Mouse (Mus musculus) liver, embryonic 16.5 days (tissue): ENCODE measurements around the gene Acaca. TPM values are rescaled to one million over a fixed set of nuclear protein-coding genes. Genes with fewer than 3 reads are reported as not detected.

Experiments
- ATAC-seq: fragments of 200-750 bp; cut with Nextera tagmentation; 2 replicates; pipeline ENCODE4 v1.8.0; 2017; ENCODE audit warnings: low read depth, mild to moderate bottlenecking, moderate number of reproducible peaks, moderate library complexity
- H3K27ac ChIP-seq: fragments of 300-500 bp; sonication (generic); 2 replicates; pipeline ENCODE4 v1.5.1; 2014; ENCODE audit warnings: mild to moderate bottlenecking, low read length
- H3K27me3 ChIP-seq: fragments of 300-500 bp; sonication (generic); 2 replicates; pipeline ENCODE4 v1.6.1; 2014; ENCODE audit warnings: low read depth, low read length, mixed read lengths; ENCODE audit not compliant: control insufficient read depth, insufficient read depth
- H3K36me3 ChIP-seq: fragments of 300-500 bp; sonication (generic); 2 replicates; pipeline ENCODE4 v1.6.1; 2014; ENCODE audit warnings: mild to moderate bottlenecking; ENCODE audit not compliant: control insufficient read depth, insufficient read depth
- H3K4me1 ChIP-seq: fragments of 300-500 bp; sonication (generic); 2 replicates; pipeline ENCODE4 v1.6.1; 2014; ENCODE audit warnings: low read depth, low read length, mixed read lengths; ENCODE audit not compliant: control insufficient read depth
- H3K4me2 ChIP-seq: fragments of 300-500 bp; sonication (generic); 2 replicates; pipeline ENCODE4 v1.6.1; 2014; ENCODE audit warnings: low read depth, low read length, mixed read lengths
- H3K4me3 ChIP-seq: fragments of 300-500 bp; sonication (generic); 2 replicates; pipeline ENCODE4 v1.5.1; 2014; ENCODE audit warnings: low read depth, mild to moderate bottlenecking, low read length
- H3K9ac ChIP-seq: fragments of 300-500 bp; sonication (generic); 2 replicates; pipeline ENCODE4 v1.6.1; 2014; ENCODE audit warnings: low read depth, low read length
- H3K9me3 ChIP-seq: fragments of 300-500 bp; sonication (generic); replicated peaks from 2 replicates; pipeline ENCODE4 v1.6.1; 2016; ENCODE audit warnings: low read length; ENCODE audit not compliant: control insufficient read depth
- WGBS: fragments of 180-500 bp; shearing (Covaris S2); extraction: QIAGEN DNeasy Blood & Tissue Kit; methylation state at CpG from one replicate; pipeline ENCODE4 v1.1.7; 2014; ENCODE audit not compliant: insufficient replicate concordance; 5-methylcytosine and 5-hydroxymethylcytosine counted together
- polyA plus RNA-seq: library from polyadenylated mRNA; unstranded; fragments of >200 nt; fragmentation: Nextera tagmentation; extraction: Ambion mirVana; gene quantifications from 2 replicates; pipeline ENCODE4 v1.2.1, GENCODE M21; 2015

Acaca gene
- polyA plus RNA-seq, 1 experiment from 2014 or later = 6.7 TPM

- ATAC-seq = no peak
- no peaks in the 10 kb centered on the region for H3K9me3 ChIP-seq
- no peaks in the 10 kb centered on the region for H3K27me3 ChIP-seq
- no peaks in the 10 kb centered on the region for H3K4me1 ChIP-seq
- H3K9ac ChIP-seq = no peak overlapping the region
- no peak overlapping the region for H3K4me2 ChIP-seq
- no peak overlapping the region for H3K27ac ChIP-seq
- no peak overlapping the region for H3K4me3 ChIP-seq
- WGBS = 58% methylated on average over 3 of the region's 3 CpGs
- H3K36me3 ChIP-seq = no peaks in the 10 kb centered on the region
These were observed 7.0 kb downstream of the Acaca start for GRCm38 (mm10) chr11:84136453-84136852.

- Histone ChIP-seq H3K4me2 (no peak overlapping the region), H3K4me1 (peaks cover 2% of the 10 kb centered on the region), H3K9me3 (no peaks in the 10 kb centered on the region), H3K27ac (no peak overlapping the region), H3K36me3 (no peaks in the 10 kb centered on the region), H3K9ac (no peak overlapping the region), H3K4me3 (no peak overlapping the region), H3K27me3 (no peaks in the 10 kb centered on the region)
- ATAC-seq = no peak
- 19% methylated on average over 2 of the region's 2 CpGs for WGBS
These were observed 12.3 kb downstream of the Acaca start for GRCm38 (mm10) chr11:84141752-84142151.

- no peaks in the 10 kb centered on the region for H3K9me3 ChIP-seq
- H3K27me3 ChIP-seq = no peaks in the 10 kb centered on the region
- peaks cover 3% of the 10 kb centered on the region for H3K4me1 ChIP-seq
- no peaks in the 10 kb centered on the region for H3K36me3 ChIP-seq
- H3K4me2 ChIP-seq = no peak overlapping the region
- H3K9ac ChIP-seq = no peak overlapping the region
- 58% methylated on average over 10 of the region's 10 CpGs for WGBS
- H3K27ac ChIP-seq = no peak overlapping the region
- no peak overlapping the region for H3K4me3 ChIP-seq
- no peak for ATAC-seq
These were observed 15.8 kb downstream of the Acaca start for GRCm38 (mm10) chr11:84145201-84145798.

- peak; percentile 75 for ATAC-seq
- Histone ChIP-seq H3K9me3 (no peaks in the 10 kb centered on the region), H3K27ac (0 out of 2 replicates have a peak overlapping the region, but pooled peaks have one; percentile 2), H3K9ac (no peak overlapping the region), H3K36me3 (no peaks in the 10 kb centered on the region), H3K4me2 (no peak overlapping the region), H3K4me1 (peaks cover 3% of the 10 kb centered on the region), H3K27me3 (no peaks in the 10 kb centered on the region), H3K4me3 (no peak overlapping the region)
- 64% methylated on average over 3 of the region's 3 CpGs for WGBS
These were observed 16.6 kb downstream of the Acaca start for GRCm38 (mm10) chr11:84146081-84146480.

GRCm38 (mm10) chr11:84150884-84151283 lies 21.4 kb downstream of the Acaca start:
- Histone ChIP-seq H3K27ac (no peak overlapping the region), H3K4me1 (peaks cover 3% of the 10 kb centered on the region), H3K4me2 (no peak overlapping the region), H3K4me3 (no peak overlapping the region), H3K9ac (no peak overlapping the region), H3K9me3 (no peaks in the 10 kb centered on the region), H3K27me3 (no peaks in the 10 kb centered on the region), H3K36me3 (no peaks in the 10 kb centered on the region)
- no peak for ATAC-seq
- WGBS = 44% methylated on average over 2 of the region's 2 CpGs

- no peak overlapping the region for H3K4me2 ChIP-seq
- no peaks in the 10 kb centered on the region for H3K27me3 ChIP-seq
- no peaks in the 10 kb centered on the region for H3K4me1 ChIP-seq
- H3K36me3 ChIP-seq = no peaks in the 10 kb centered on the region
- no peak overlapping the region for H3K27ac ChIP-seq
- no peak for ATAC-seq
- no peaks in the 10 kb centered on the region for H3K9me3 ChIP-seq
- H3K9ac ChIP-seq = no peak overlapping the region
- no peak overlapping the region for H3K4me3 ChIP-seq
- 72% methylated on average over 4 of the region's 4 CpGs for WGBS
These were observed 27.2 kb downstream of the Acaca start for GRCm38 (mm10) chr11:84156535-84157262.

- Histone ChIP-seq H3K9ac (no peak overlapping the region), H3K27ac (no peak overlapping the region), H3K4me1 (no peaks in the 10 kb centered on the region), H3K4me2 (no peak overlapping the region), H3K27me3 (no peaks in the 10 kb centered on the region), H3K36me3 (no peaks in the 10 kb centered on the region), H3K9me3 (no peaks in the 10 kb centered on the region), H3K4me3 (no peak overlapping the region)
- ATAC-seq = no peak
- WGBS = 72% methylated on average over 6 of the region's 6 CpGs
These were observed 34.7 kb downstream of the Acaca start for GRCm38 (mm10) chr11:84164123-84164522.

- Histone ChIP-seq H3K9me3 (no peaks in the 10 kb centered on the region), H3K4me2 (no peak overlapping the region), H3K4me1 (no peaks in the 10 kb centered on the region), H3K4me3 (no peak overlapping the region), H3K27ac (no peak overlapping the region), H3K27me3 (no peaks in the 10 kb centered on the region), H3K9ac (no peak overlapping the region), H3K36me3 (no peaks in the 10 kb centered on the region)
- no peak for ATAC-seq
- WGBS = 54% methylated on average over 4 of the region's 4 CpGs
These were observed 35.1 kb downstream of the Acaca start for GRCm38 (mm10) chr11:84164561-84164960.

- H3K4me1 ChIP-seq = no peaks in the 10 kb centered on the region
- ATAC-seq = no peak
- H3K9ac ChIP-seq = no peak within 1 kb of the TSS
- no peak within 1 kb of the TSS for H3K27ac ChIP-seq
- no peak within 1 kb of the TSS for H3K4me2 ChIP-seq
- no peaks in the 10 kb centered on the region for H3K27me3 ChIP-seq
- 55% methylated on average over 5 of the region's 5 CpGs for WGBS
- no peaks in the 10 kb centered on the region for H3K9me3 ChIP-seq
- no peaks in the 10 kb centered on the region for H3K36me3 ChIP-seq
- no peak within 1 kb of the TSS for H3K4me3 ChIP-seq
These were observed 37.6 kb downstream of the Acaca start, which contains the start of gene Gm11437 for GRCm38 (mm10) chr11:84167046-84167526. Gene Gm11437, minus strand, starts transcription at chr11:84167476.
